In the genomic region with DNA sequence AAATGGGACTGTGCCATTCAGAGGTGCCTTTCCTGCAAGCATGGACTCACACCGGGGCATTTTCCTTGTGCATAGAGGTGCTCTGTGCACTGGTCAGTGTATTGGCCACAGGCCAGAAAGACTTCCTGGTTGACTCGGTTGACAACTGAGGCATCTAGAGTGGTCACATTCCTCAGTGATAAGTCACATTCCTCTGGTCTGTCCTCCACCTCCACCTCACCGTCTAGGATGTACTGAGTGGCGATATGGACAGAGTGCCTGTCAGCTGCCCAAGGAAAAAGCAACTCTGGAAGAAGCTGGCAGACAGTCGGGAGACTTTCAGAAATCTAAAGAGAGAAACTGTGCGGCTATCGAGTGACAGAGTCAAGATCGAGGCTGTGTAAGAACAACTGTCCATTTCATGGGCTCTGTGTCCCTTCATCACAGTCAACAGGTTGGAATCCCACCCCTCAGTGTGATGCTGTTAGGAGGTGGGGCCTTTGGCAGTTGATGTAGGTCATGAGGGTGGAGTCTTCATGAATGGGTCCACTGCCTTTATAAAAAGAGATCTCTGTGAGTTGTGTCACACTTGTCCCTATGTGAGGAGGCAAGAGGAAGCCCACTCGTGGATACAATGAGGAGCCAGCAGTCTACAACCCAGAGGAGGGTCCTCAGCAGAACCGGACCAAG, we compare ENCODE assay signal across 8 mouse cellular contexts. TPM values are rescaled to one million over a fixed set of nuclear protein-coding genes. Genes with fewer than 3 reads are reported as not detected.
DNase-seq lines count a peak whose midpoint lies in the region; ATAC-seq lines count a peak whose summit lies in the region.
"Had no signal": no experiment of that assay in that cellular context is flagged by ENCODE, and none has a peak within 500 bp of the region (broad histone marks: within the 10 kb centered on the region; RNA-seq: fewer than 3 reads in every experiment).

A gene (plus strand): TSS at position 564 of the 669 bp plus-strand sequence.

- no peak within 1 kb of the TSS for H3K9ac ChIP-seq in hindbrain, embryonic 13.5 days

- intact Hi-C loops in left cerebral cortex, postnatal 25 days (cut with DNase I): no loop called here

- peak within 1 kb of the TSS; percentile 76 for H3K27ac ChIP-seq in brown adipose tissue, adult 24 weeks (replicated peaks; ENCODE audit: low read depth, low read length)
- no peak within 1 kb of the TSS for H3K27ac ChIP-seq in hindbrain, embryonic 13.5 days
- H3K27ac ChIP-seq in midbrain, embryonic 10.5 days (replicated peaks): 0 out of 2 replicates have a peak within 1 kb of the TSS, but pooled peaks have one; percentile 23

- H3K9me3 ChIP-seq in hindbrain, embryonic 13.5 days: no peaks in the 10 kb centered on the region
- H3K9me3 ChIP-seq in midbrain, embryonic 10.5 days (replicated peaks): no peaks in the 10 kb centered on the region

- H3K36me3 ChIP-seq in hindbrain, embryonic 13.5 days: no peaks in the 10 kb centered on the region
- no peaks in the 10 kb centered on the region for H3K36me3 ChIP-seq in midbrain, embryonic 10.5 days

- DNase-seq in adrenal gland, adult 2 months: peak; percentile 33
- DNase-seq in left cerebral cortex, postnatal 25 days (ENCODE audit: low spot score in 2 of 2): no peak
- no peak for DNase-seq in midbrain, embryonic 10.5 days (ENCODE audit: low spot score)
- DNase-seq in right cerebral cortex, adult 18-20 months: no peak
- DNase-seq in right cerebral cortex, postnatal 14 days: no peak

- ATAC-seq in hindbrain, embryonic 13.5 days (ENCODE audit: low FRiP score): no peak

- 80% methylated on average over 10 of the region's 10 CpGs for WGBS in hindbrain, embryonic 13.5 days
- WGBS in midbrain, embryonic 10.5 days: 85% methylated on average over 10 of the region's 10 CpGs

- peaks cover 4% of the 10 kb centered on the region; the same call in 1 of the 2 replicates for H3K27me3 ChIP-seq in hindbrain, embryonic 13.5 days
- H3K27me3 ChIP-seq in midbrain, embryonic 10.5 days (ENCODE audit: low read depth, poor library complexity, severe bottlenecking): peaks cover 22% of the 10 kb centered on the region

- H3K4me3 ChIP-seq in brown adipose tissue, adult 24 weeks (ENCODE audit: insufficient read depth, low read depth, low read length): no peak within 1 kb of the TSS; the same call in 1 of the 2 replicates
- no peak within 1 kb of the TSS for H3K4me3 ChIP-seq in hindbrain, embryonic 13.5 days
- no peak within 1 kb of the TSS for H3K4me3 ChIP-seq in midbrain, embryonic 10.5 days
- H3K4me3 ChIP-seq: erythroblast, embryonic 14.5 days had no signal

- H3K4me2 ChIP-seq in hindbrain, embryonic 13.5 days: no peak within 1 kb of the TSS

- peaks cover 20% of the 10 kb centered on the region for H3K4me1 ChIP-seq in brown adipose tissue, adult 24 weeks (ENCODE audit: control insufficient read depth, insufficient read depth, insufficient read length, low read length)
- peaks cover 22% of the 10 kb centered on the region for H3K4me1 ChIP-seq in hindbrain, embryonic 13.5 days (replicated peaks)
- peaks cover 49% of the 10 kb centered on the region for H3K4me1 ChIP-seq in midbrain, embryonic 10.5 days

RNA-seq across cellular contexts. Expression of the gene that starts here (rescaled TPM):
- total RNA-seq in adrenal gland, adult 2 months (2021): 10 to 100 TPM; 22.5 to 30.1 TPM
- polyA plus RNA-seq in adrenal gland, adult 2 months (2012; rRNA removed): 5.4 and 5.6 TPM in 2 replicates
- 22.2 and 45.4 TPM in 2 replicates for polyA plus RNA-seq in brown adipose tissue, adult 24 weeks (2012; ENCODE audit: insufficient read depth, insufficient read length, missing spikeins)
- polyA plus RNA-seq in hindbrain, embryonic 13.5 days (2015; fragmentation: Nextera tagmentation; extraction: Ambion mirVana): 21.0 and 21.7 TPM in 2 replicates
- total RNA-seq in left cerebral cortex, postnatal 25 days (2021): 10 to 100 TPM; 27.0 to 28.1 TPM
- 10.4 and 10.9 TPM in 2 replicates for polyA plus RNA-seq in midbrain, embryonic 10.5 days (2016; fragmentation: Nextera tagmentation; extraction: Ambion mirVana)
- polyA plus RNA-seq: erythroblast, embryonic 14.5 days had no signal
